Mouse (Mus musculus): Measurements from ENCODE around the gene Socs1. TPM values are rescaled to one million over a fixed set of nuclear protein-coding genes. Genes with fewer than 3 reads are reported as not detected.
"Not testable (repeated sequence)": the region's sequence is repeated elsewhere in the genome, so short reads cannot be mapped to it uniquely, and the experiment has no call there.

Gene Socs1
- total and polyA plus RNA-seq, 3 experiments = 1.6 to 13.0 (median 6.2) TPM

GRCm38 (mm10) chr16:10812865-10813371 is 27.6 kb upstream of the Socs1 start, which contains the start of gene Gm11172:
Gene Gm11172 (plus strand): TSS chr16:10812915.
- H3K9me3 ChIP-seq (replicated peaks) = no peaks in the 10 kb centered on the region
- peaks cover 31% of the 10 kb centered on the region for H3K4me1 ChIP-seq (ENCODE audit: insufficient read depth, low read depth, low read length)
- no peak for ATAC-seq (ENCODE audit: extremely low read depth, insufficient number of reproducible peaks, low FRiP score, poor library complexity, severe bottlenecking)
- no peak for DNase-seq (ENCODE audit: low spot score)
- no peak for TF ChIP-seq CTCF (IDR thresholded peaks at IDR 0.05; ENCODE audit: low read depth, low read length)
- TF ChIP-seq TAL1 (conservative IDR thresholded peaks at IDR 0.05; ENCODE audit: low read depth, low read length) = no peak
- no peak for TF ChIP-seq GATA1 (IDR thresholded peaks at IDR 0.05; ENCODE audit: borderline replicate concordance, low read length)
- no peak for TF ChIP-seq GATA2 (IDR thresholded peaks at IDR 0.05; ENCODE audit: borderline replicate concordance, low read depth, low read length)
- TF ChIP-seq POLR2AphosphoS5 (IDR thresholded peaks at IDR 0.05; ENCODE audit: insufficient replicate concordance, low read depth, low read length) = no peak
- H3K27me3 ChIP-seq (ENCODE audit: insufficient read depth, low read length) = peaks cover 61% of the 10 kb centered on the region
- H3K4me3 ChIP-seq (ENCODE audit: low read depth, low read length) = no peak within 1 kb of the TSS
- H3K36me3 ChIP-seq (replicated peaks) = no peaks in the 10 kb centered on the region

GRCm38 (mm10) chr16:10810376-10810775 is 25.0 kb upstream of the Socs1 start:
- TF ChIP-seq GATA2 (IDR thresholded peaks at IDR 0.05; ENCODE audit: borderline replicate concordance, low read depth, low read length) (no peak), TAL1 (conservative IDR thresholded peaks at IDR 0.05; ENCODE audit: low read depth, low read length) (no peak), POLR2AphosphoS5 (IDR thresholded peaks at IDR 0.05; ENCODE audit: insufficient replicate concordance, low read depth, low read length) (no peak), GATA1 (IDR thresholded peaks at IDR 0.05; ENCODE audit: borderline replicate concordance, low read length) (no peak), CTCF (IDR thresholded peaks at IDR 0.05; ENCODE audit: low read depth, low read length) (no peak)
- Histone ChIP-seq H3K36me3 (replicated peaks) (no peaks in the 10 kb centered on the region), H3K27me3 (ENCODE audit: insufficient read depth, low read length) (peaks cover 70% of the 10 kb centered on the region), H3K9me3 (replicated peaks) (no peaks in the 10 kb centered on the region), H3K4me1 (ENCODE audit: insufficient read depth, low read depth, low read length) (peaks cover 25% of the 10 kb centered on the region), H3K4me3 (ENCODE audit: low read depth, low read length) (no peak overlapping the region)
- no peak for ATAC-seq (ENCODE audit: extremely low read depth, insufficient number of reproducible peaks, low FRiP score, poor library complexity, severe bottlenecking)
- DNase-seq (ENCODE audit: low spot score) = no peak

GRCm38 (mm10) chr16:10805789-10806527 is 20.6 kb upstream of the Socs1 start, which contains the start of gene Prm1:
Gene Prm1 (minus strand): TSS chr16:10805839.
- peaks cover 76% of the 10 kb centered on the region for H3K27me3 ChIP-seq (ENCODE audit: insufficient read depth, low read length)
- H3K36me3 ChIP-seq (replicated peaks) = no peaks in the 10 kb centered on the region
- no peaks in the 10 kb centered on the region for H3K9me3 ChIP-seq (replicated peaks)
- no peak within 1 kb of the TSS for H3K4me3 ChIP-seq (ENCODE audit: low read depth, low read length)
- TF ChIP-seq GATA1 (IDR thresholded peaks at IDR 0.05; ENCODE audit: borderline replicate concordance, low read length) = no peak
- no peak for TF ChIP-seq POLR2AphosphoS5 (IDR thresholded peaks at IDR 0.05; ENCODE audit: insufficient replicate concordance, low read depth, low read length)
- no peak for TF ChIP-seq GATA2 (IDR thresholded peaks at IDR 0.05; ENCODE audit: borderline replicate concordance, low read depth, low read length)
- no peak for TF ChIP-seq CTCF (IDR thresholded peaks at IDR 0.05; ENCODE audit: low read depth, low read length)
- no peak for TF ChIP-seq TAL1 (conservative IDR thresholded peaks at IDR 0.05; ENCODE audit: low read depth, low read length)
- H3K4me1 ChIP-seq (ENCODE audit: insufficient read depth, low read depth, low read length) = no peaks in the 10 kb centered on the region
- ATAC-seq (ENCODE audit: extremely low read depth, insufficient number of reproducible peaks, low FRiP score, poor library complexity, severe bottlenecking) (no peak), DNase-seq (ENCODE audit: low spot score) (no peak)

- DNase-seq (ENCODE audit: low spot score); H3K9me3 ChIP-seq (replicated peaks); ATAC-seq (ENCODE audit: extremely low read depth, insufficient number of reproducible peaks, low FRiP score, poor library complexity, severe bottlenecking); H3K36me3 ChIP-seq (replicated peaks); H3K4me1 ChIP-seq (ENCODE audit: insufficient read depth, low read depth, low read length); H3K4me3 ChIP-seq (ENCODE audit: low read depth, low read length): not testable (repeated sequence)
- peaks cover 52% of the 10 kb centered on the region for H3K27me3 ChIP-seq (ENCODE audit: insufficient read depth, low read length)
These were observed 17.1 kb upstream of the Socs1 start for GRCm38 (mm10) chr16:10802420-10802819.

- H3K36me3 ChIP-seq (replicated peaks) = no peaks in the 10 kb centered on the region
- ATAC-seq (ENCODE audit: extremely low read depth, insufficient number of reproducible peaks, low FRiP score, poor library complexity, severe bottlenecking) (no peak), DNase-seq (ENCODE audit: low spot score) (no peak)
- peaks cover 5% of the 10 kb centered on the region; the same call in 1 of the 2 replicates for H3K4me1 ChIP-seq (ENCODE audit: insufficient read depth, low read depth, low read length)
- peaks cover 36% of the 10 kb centered on the region for H3K27me3 ChIP-seq (ENCODE audit: insufficient read depth, low read length)
- H3K4me3 ChIP-seq (ENCODE audit: low read depth, low read length) = no peak within 1 kb of the TSS
- no peaks in the 10 kb centered on the region for H3K9me3 ChIP-seq (replicated peaks)
- TF ChIP-seq CTCF (IDR thresholded peaks at IDR 0.05; ENCODE audit: low read depth, low read length) (no peak), POLR2AphosphoS5 (IDR thresholded peaks at IDR 0.05; ENCODE audit: insufficient replicate concordance, low read depth, low read length) (no peak), GATA1 (IDR thresholded peaks at IDR 0.05; ENCODE audit: borderline replicate concordance, low read length) (no peak), GATA2 (IDR thresholded peaks at IDR 0.05; ENCODE audit: borderline replicate concordance, low read depth, low read length) (no peak), TAL1 (conservative IDR thresholded peaks at IDR 0.05; ENCODE audit: low read depth, low read length) (no peak)
These were observed 10.7 kb upstream of the Socs1 start, which contains the start of gene Prm2 for GRCm38 (mm10) chr16:10796034-10796433. Gene Prm2 (minus strand): TSS chr16:10796134.

- Histone ChIP-seq H3K4me1 (ENCODE audit: insufficient read depth, low read depth, low read length) (peaks cover 42% of the 10 kb centered on the region), H3K27me3 (ENCODE audit: insufficient read depth, low read length) (peaks cover 40% of the 10 kb centered on the region), H3K9me3 (replicated peaks) (no peaks in the 10 kb centered on the region), H3K4me3 (ENCODE audit: low read depth, low read length) (no peak within 1 kb of the TSS), H3K36me3 (replicated peaks) (no peaks in the 10 kb centered on the region)
- TF ChIP-seq GATA2 (IDR thresholded peaks at IDR 0.05; ENCODE audit: borderline replicate concordance, low read depth, low read length) = no peak
- no peak for TF ChIP-seq GATA1 (IDR thresholded peaks at IDR 0.05; ENCODE audit: borderline replicate concordance, low read length)
- no peak for TF ChIP-seq POLR2AphosphoS5 (IDR thresholded peaks at IDR 0.05; ENCODE audit: insufficient replicate concordance, low read depth, low read length)
- TF ChIP-seq CTCF (IDR thresholded peaks at IDR 0.05; ENCODE audit: low read depth, low read length) = no peak
- TF ChIP-seq TAL1 (conservative IDR thresholded peaks at IDR 0.05; ENCODE audit: low read depth, low read length) = no peak
- ATAC-seq (ENCODE audit: extremely low read depth, insufficient number of reproducible peaks, low FRiP score, poor library complexity, severe bottlenecking) = no peak
- no peak for DNase-seq (ENCODE audit: low spot score)
These were observed 5.4 kb upstream of the Socs1 start, which contains the start of gene Prm3 for GRCm38 (mm10) chr16:10790702-10791101. Gene Prm3 (minus strand): TSS chr16:10790914.

All from G1E (cell line).